Comparison of ENCODE assay signal across 18 mouse cellular contexts in the genomic region with DNA sequence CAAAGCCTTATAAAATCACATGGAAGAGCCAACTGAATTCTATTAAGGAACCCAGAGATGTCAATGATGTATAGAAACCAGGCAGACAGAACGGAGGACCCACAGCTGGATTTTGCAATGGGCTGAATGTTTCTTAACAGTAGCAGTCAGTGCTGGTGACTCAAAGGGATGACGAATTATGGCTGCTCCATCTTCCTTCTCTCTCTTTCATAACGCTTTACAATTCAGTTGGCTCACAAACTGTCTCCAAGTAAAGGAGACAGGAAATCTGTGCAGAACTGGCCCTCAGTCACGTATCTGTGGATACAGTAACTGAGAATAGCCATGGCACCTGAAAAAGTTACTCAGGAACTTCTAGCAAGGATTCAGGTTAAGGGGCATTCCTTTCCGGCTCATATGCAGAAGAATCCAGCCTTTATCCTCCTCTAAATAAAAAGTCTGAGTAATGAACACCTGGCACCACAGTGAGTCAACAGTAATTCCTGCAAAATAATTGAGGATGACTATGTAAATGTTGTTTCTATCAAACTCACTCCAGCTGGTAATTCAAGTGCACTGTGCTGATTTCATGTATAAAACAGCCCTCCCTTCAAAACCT. TPM values are rescaled to one million over a fixed set of nuclear protein-coding genes. Genes with fewer than 3 reads are reported as not detected.
A peak's percentile ranks its signal among the peaks of the same experiment; 100 is the strongest.
DNase-seq lines count a peak whose midpoint lies in the region; ATAC-seq and TF ChIP-seq lines count a peak whose summit lies in the region.
"Had no signal": no experiment of that assay in that cellular context is flagged by ENCODE, and none has a peak within 500 bp of the region (broad histone marks: within the 10 kb centered on the region; RNA-seq: fewer than 3 reads in every experiment).

No protein-coding gene starts in this region.

- intact Hi-C loops in heart, adult 2 months (cut with DNase I), result no loop called here
- intact Hi-C loops in heart, postnatal 14 days (cut with DNase I), result no loop called here

- H3K9me3 ChIP-seq in embryonic facial prominence, embryonic 15.5 days (replicated peaks), result no peaks in the 10 kb centered on the region
- H3K9me3 ChIP-seq in stomach, embryonic 16.5 days (replicated peaks; ENCODE audit: control insufficient read depth, low read length), result no peaks in the 10 kb centered on the region
- H3K9me3 ChIP-seq: embryonic facial prominence, embryonic 13.5 days; heart, embryonic 13.5 days; liver, embryonic 13.5 days had no signal

- ATAC-seq in embryonic facial prominence, embryonic 15.5 days (ENCODE audit: insufficient number of reproducible peaks, low FRiP score, low TSS enrichment, low read depth), result no peak
- 0 out of 2 replicates have a peak, but pooled peaks have one; percentile 37 for ATAC-seq in stomach, embryonic 16.5 days (ENCODE audit: insufficient read depth, low FRiP score)
- ATAC-seq: forebrain, embryonic 14.5 days had no signal

- H3K27ac ChIP-seq in heart, adult 2 months, result peak overlapping the region; percentile 20
- 0 out of 2 replicates have a peak overlapping the region, but pooled peaks have one; percentile 17 for H3K27ac ChIP-seq in embryonic facial prominence, embryonic 15.5 days (replicated peaks)
- H3K27ac ChIP-seq in stomach, embryonic 16.5 days (ENCODE audit: low read length), result peak overlapping the region; percentile 46
- H3K27ac ChIP-seq: embryonic facial prominence, embryonic 13.5 days; heart, embryonic 13.5 days; hindbrain, embryonic 14.5 days; liver, embryonic 13.5 days had no signal

- peaks cover 2% of the 10 kb centered on the region; the same call in 1 of the 2 replicates for H3K79me2 ChIP-seq in heart, adult 2 months (replicated peaks; ENCODE audit: control insufficient read depth, insufficient read depth, low read length)

- H3K36me3 ChIP-seq in heart, adult 2 months (ENCODE audit: control insufficient read depth, insufficient read depth, low read length), result no peaks in the 10 kb centered on the region; the same call in 1 of the 2 replicates
- H3K36me3 ChIP-seq in embryonic facial prominence, embryonic 15.5 days, result no peaks in the 10 kb centered on the region
- H3K36me3 ChIP-seq in stomach, embryonic 16.5 days (ENCODE audit: control insufficient read depth, insufficient read depth, low read length), result no peaks in the 10 kb centered on the region
- H3K36me3 ChIP-seq: heart, embryonic 13.5 days had no signal

- H3K27me3 ChIP-seq in heart, adult 2 months (ENCODE audit: control insufficient read depth, insufficient read depth, low read length), result no peaks in the 10 kb centered on the region
- H3K27me3 ChIP-seq in embryonic facial prominence, embryonic 15.5 days, result no peaks in the 10 kb centered on the region
- H3K27me3 ChIP-seq in stomach, embryonic 16.5 days (ENCODE audit: control insufficient read depth, insufficient read depth, low read length), result no peaks in the 10 kb centered on the region
- H3K27me3 ChIP-seq: CH12.LX; embryonic facial prominence, embryonic 13.5 days; heart, embryonic 13.5 days; liver, embryonic 13.5 days had no signal

- no peak overlapping the region; the same call in 1 of the 2 replicates for H3K9ac ChIP-seq in heart, adult 2 months (ENCODE audit: low read depth, low read length)
- H3K9ac ChIP-seq in embryonic facial prominence, embryonic 15.5 days, result no peak overlapping the region
- H3K9ac ChIP-seq in stomach, embryonic 16.5 days (ENCODE audit: low read length), result no peak overlapping the region
- H3K9ac ChIP-seq: embryonic facial prominence, embryonic 13.5 days; heart, embryonic 13.5 days; hindbrain, embryonic 14.5 days; liver, embryonic 13.5 days had no signal

- H3K4me1 ChIP-seq in heart, adult 2 months (ENCODE audit: control insufficient read depth, insufficient read depth, low read length), result peaks cover 7% of the 10 kb centered on the region
- peaks cover 13% of the 10 kb centered on the region for H3K4me1 ChIP-seq in embryonic facial prominence, embryonic 15.5 days
- H3K4me1 ChIP-seq in stomach, embryonic 16.5 days (ENCODE audit: control insufficient read depth, insufficient read depth, low read length), result peaks cover 11% of the 10 kb centered on the region

- no peak overlapping the region for H3K4me2 ChIP-seq in embryonic facial prominence, embryonic 15.5 days (replicated peaks)
- H3K4me2 ChIP-seq in stomach, embryonic 16.5 days (ENCODE audit: low read depth, low read length), result no peak overlapping the region
- H3K4me2 ChIP-seq: embryonic facial prominence, embryonic 13.5 days; heart, embryonic 13.5 days; hindbrain, embryonic 14.5 days; liver, embryonic 13.5 days had no signal

- TF ChIP-seq CTCF in heart, adult 2 months (IDR thresholded peaks at IDR 0.05), result no peak

- no peak for TF ChIP-seq POLR2A in heart, adult 2 months (IDR thresholded peaks at IDR 0.05; ENCODE audit: insufficient read depth, low read depth, low read length)

- no peak overlapping the region for H3K4me3 ChIP-seq in heart, adult 2 months
- no peak overlapping the region for H3K4me3 ChIP-seq in embryonic facial prominence, embryonic 15.5 days (replicated peaks)
- H3K4me3 ChIP-seq in stomach, embryonic 16.5 days (replicated peaks; ENCODE audit: low read length), result no peak overlapping the region
- H3K4me3 ChIP-seq: embryonic facial prominence, embryonic 13.5 days; heart, embryonic 13.5 days; liver, embryonic 13.5 days had no signal

- no peak for DNase-seq in heart, adult 2 months
- DNase-seq in heart, postnatal 14 days, result no peak
- DNase-seq in right cerebral cortex, adult 18-20 months, result peak; percentile 12
- no peak for DNase-seq in right cerebral cortex, postnatal 36 days (ENCODE audit: low spot score in 2 of 2)
- DNase-seq in layer of hippocampus, adult 8-10 months (ENCODE audit: low spot score in 2 of 2), result no peak
- DNase-seq in frontal cortex, postnatal 10 days (ENCODE audit: low spot score in 2 of 2), result no peak
- DNase-seq: cerebellum, adult 11-12 months; gastrocnemius, postnatal 14 days; kidney, adult 2 months; left cerebral cortex, postnatal 4 days; liver, embryonic 13.5 days had no signal

- 43% methylated on average over 5 of the region's 5 CpGs for WGBS in heart, adult 2 months
- WGBS in embryonic facial prominence, embryonic 15.5 days, result 59% methylated on average over 5 of the region's 5 CpGs
- WGBS in stomach, embryonic 16.5 days, result 37% methylated on average over 5 of the region's 5 CpGs

- no peak for TF ChIP-seq EP300 in heart, adult 2 months (IDR thresholded peaks at IDR 0.05; ENCODE audit: insufficient read depth, low read depth, low read length)

RNA-seq across cellular contexts. Expression of gene Phactr4, which starts 19.1 kb away (rescaled TPM):
- total RNA-seq in heart, adult 2 months (2021), result 10 to 100 TPM; 22.3 to 22.4 TPM
- 8.7 and 10.1 TPM in 2 replicates for polyA plus RNA-seq in heart, adult 2 months (2012; rRNA removed)
- total RNA-seq in heart, postnatal 14 days (2021), result 10 to 100 TPM; 28.4 to 29.8 TPM
- 21.6 and 21.8 TPM in 2 replicates for polyA plus RNA-seq in embryonic facial prominence, embryonic 15.5 days (2015; fragmentation: Nextera tagmentation; extraction: Ambion mirVana)
- polyA plus RNA-seq in stomach, embryonic 16.5 days (2015; fragmentation: Nextera tagmentation; extraction: Ambion mirVana), result 25.9 and 29.9 TPM in 2 replicates
- total RNA-seq in layer of hippocampus, adult 8-10 months (2022), result 10 to 100 TPM in 3 of 4 experiments, 1 to 10 TPM in 1; 9.0 to 14.0 (median 12.6) TPM

RNA-seq across cellular contexts. Expression of gene Rcc1, which starts 49.8 kb away (rescaled TPM):
- total RNA-seq in heart, adult 2 months (2021), result 1 to 10 TPM; 6.6 to 7.5 TPM
- 5.1 and 5.2 TPM in 2 replicates for polyA plus RNA-seq in heart, adult 2 months (2012; rRNA removed)
- total RNA-seq in heart, postnatal 14 days (2021), result 10 to 100 TPM in 1 of 2 experiments, 1 to 10 TPM in 1; 9.5 to 13.3 TPM
- polyA plus RNA-seq in embryonic facial prominence, embryonic 15.5 days (2015; fragmentation: Nextera tagmentation; extraction: Ambion mirVana), result 66.6 and 69.8 TPM in 2 replicates
- polyA plus RNA-seq in stomach, embryonic 16.5 days (2015; fragmentation: Nextera tagmentation; extraction: Ambion mirVana), result 62.6 and 64.0 TPM in 2 replicates
- total RNA-seq in layer of hippocampus, adult 8-10 months (2022), result 10 to 100 TPM; 10.0 to 12.4 (median 11.0) TPM
